ENCODE assay signal across 15 mouse cellular contexts in the genomic region with DNA sequence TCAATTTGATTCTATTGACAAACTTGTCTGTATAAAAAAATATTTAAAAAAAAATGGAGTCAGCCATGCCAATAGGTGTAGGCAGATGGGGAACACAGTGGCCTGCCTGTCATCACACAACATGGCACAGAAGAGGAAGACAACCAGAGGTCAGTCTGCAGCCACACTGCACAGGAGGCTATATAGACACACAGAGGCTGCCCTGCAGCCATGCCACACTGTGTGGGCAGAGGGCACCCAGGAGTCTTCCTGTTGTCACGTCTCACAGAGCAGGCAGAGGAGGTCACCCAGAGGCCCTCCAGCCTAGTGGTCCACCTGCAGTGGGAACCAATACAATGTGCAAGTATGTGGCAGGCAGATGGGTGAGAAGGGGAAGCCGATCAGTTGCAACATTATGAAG.
DNase-seq lines count a peak whose midpoint lies in the region.
"Had no signal": no experiment of that assay in that cellular context is flagged by ENCODE, and none has a peak within 500 bp of the region (broad histone marks: within the 10 kb centered on the region; RNA-seq: fewer than 3 reads in every experiment).

No protein-coding gene starts in this region.

- DNase-seq in heart, adult 11 months, result peak; percentile 72
- DNase-seq in heart, postnatal 4 days, result no peak
- DNase-seq in A20 (ENCODE audit: low read depth, low spot score), result peak; percentile 18
- no peak for DNase-seq in cerebellum, postnatal 36 days
- DNase-seq: adrenal gland, adult 2 months; adrenal gland, adult 8-10 months; adrenal gland, postnatal 10 days; adrenal gland, postnatal 14 days; adrenal gland, postnatal 25 days; adrenal gland, postnatal 36 days; B cell, adult 2 months; cerebellum, adult 11 months; cerebellum, adult 11-12 months; cerebellum, adult 18-20 months; cerebellum, adult 2 months had no signal

Comparison
In these comparisons a context has a peak if more than half of its experiments do, and no peak if none do; other contexts are left out.
1. DNase-seq: peak in heart, adult 11 months (single experiment) and A20 (single experiment); none in heart, postnatal 4 days (single experiment) and cerebellum, postnatal 36 days (0 of 2).